Mouse (Mus musculus) lung, adult 2 months (tissue): Measurements from ENCODE around the gene Kcns3.

Experiments used
- CTCF ChIP-seq: fragments of 200-500 bp; IDR thresholded peaks from 2 replicates; pipeline ENCODE4 v1.5.1; 2011; ENCODE audit warnings: mild to moderate bottlenecking, low read length, control low read depth; ENCODE audit not compliant: insufficient read depth
- POLR2A ChIP-seq: fragments of 200-500 bp; IDR thresholded peaks from 2 replicates; pipeline ENCODE4 v1.6.1; 2011; ENCODE audit warnings: low read depth, mild to moderate bottlenecking, control low read depth, low read length, borderline replicate concordance; ENCODE audit errors: extremely low read depth

DNA sequence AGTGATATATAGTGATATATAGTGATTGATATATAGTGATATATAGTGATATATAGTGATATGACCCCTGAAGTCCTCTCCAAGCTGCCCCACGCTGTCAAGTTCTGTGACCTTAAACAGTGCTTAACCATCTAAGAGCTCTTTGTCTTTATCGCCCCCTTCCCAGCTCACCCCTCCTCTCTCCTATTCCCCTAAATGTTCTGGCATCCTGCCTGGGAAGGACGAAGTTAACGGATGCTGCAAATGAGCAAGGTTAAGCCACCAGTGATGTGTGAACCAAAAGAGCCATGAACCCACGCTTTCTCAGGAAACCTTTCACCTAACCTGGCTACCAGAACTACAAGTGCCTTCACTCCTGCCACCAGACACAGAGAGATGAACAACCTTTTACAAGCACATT lies 64.0 kb downstream of the Kcns3 start:
- TF ChIP-seq CTCF (no peak), POLR2A (no peak)
